Mouse (Mus musculus) inflammation-experienced regulatory T-cells (primary cell): ENCODE measurements around the gene Resp18. TPM values are rescaled to one million over a fixed set of nuclear protein-coding genes. Genes with fewer than 3 reads are reported as not detected.

Experiments
- polyA plus RNA-seq, 2 experiments: library from polyadenylated mRNA; unstranded; fragments of 100-300 nt; shearing (Covaris generic); gene quantifications; one replicate each; pipeline ENCODE4 v1.2.1; 2017

Resp18 gene
- not detected for polyA plus RNA-seq

DNA sequence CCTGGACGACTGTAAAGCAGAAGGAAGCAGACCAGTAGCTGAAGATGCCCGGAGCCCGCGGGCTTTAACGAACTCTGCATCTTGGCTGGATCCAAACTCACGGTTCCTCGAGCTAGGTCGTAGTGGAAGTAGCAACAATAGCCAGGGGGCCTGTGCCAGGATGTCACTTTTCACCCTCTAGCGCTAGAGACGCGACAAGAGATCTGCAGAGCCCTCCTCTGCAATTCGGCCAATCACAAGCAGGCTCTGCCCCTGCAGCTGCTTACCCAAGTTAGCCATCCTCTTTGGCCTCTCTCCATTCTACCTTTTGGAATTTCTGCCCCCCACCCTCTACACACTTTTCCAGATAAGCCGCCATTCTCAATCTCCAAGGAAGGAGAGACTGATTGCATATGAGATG is at the start of gene Resp18:
Gene Resp18 (minus strand): TSS at position 188 of the 400 bp plus-strand sequence.

DNA sequence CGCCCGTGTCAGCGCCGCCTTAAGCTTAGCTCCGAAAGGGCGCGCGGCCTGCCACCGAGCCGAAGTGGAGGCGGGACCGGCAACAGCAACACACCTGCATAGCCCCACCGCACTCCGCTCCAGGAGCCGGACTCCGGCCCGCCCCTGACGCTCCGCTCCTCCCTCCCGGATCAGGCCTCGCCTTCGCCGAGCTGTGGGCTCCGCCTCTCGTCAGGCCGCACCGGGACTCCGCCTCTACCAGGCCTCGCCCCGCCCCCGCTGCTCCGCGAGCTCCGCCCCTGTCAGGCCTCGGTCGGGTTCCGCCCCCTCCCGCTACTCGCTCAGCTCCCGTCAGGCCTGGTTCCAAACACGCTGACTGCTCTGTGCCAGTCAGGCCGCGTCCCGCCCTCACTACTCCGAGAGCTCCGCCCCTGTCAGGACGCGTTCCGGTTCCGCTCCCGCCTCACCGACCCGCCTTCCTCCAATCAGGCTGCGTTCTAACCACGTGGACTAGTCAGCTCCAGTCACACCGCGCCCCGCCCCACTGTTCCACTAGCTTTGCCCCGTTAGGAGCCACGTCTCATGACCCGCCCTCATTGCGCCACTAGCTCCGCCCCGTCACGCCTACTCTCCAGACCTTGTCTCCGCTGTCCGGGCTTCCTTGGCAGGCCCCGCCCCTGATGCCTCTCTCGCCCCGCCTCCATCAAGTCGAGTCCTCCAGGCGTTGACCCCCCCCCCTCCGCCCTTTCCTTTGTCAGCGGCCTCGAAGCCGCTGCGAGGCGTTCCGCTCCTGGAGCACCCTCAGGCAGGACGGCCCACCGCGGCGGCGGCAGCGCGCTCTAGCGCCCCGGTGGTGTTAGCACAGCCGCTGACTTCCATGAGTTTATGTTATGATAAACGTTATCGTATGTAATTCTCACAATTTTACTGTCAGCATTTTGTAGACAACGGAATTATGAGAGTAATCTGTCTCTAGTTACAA is 39.3 kb upstream of the Resp18 start, which contains the start of gene Dnpep:
Gene Dnpep (minus strand): TSS at position 750 of the 961 bp plus-strand sequence.

DNA sequence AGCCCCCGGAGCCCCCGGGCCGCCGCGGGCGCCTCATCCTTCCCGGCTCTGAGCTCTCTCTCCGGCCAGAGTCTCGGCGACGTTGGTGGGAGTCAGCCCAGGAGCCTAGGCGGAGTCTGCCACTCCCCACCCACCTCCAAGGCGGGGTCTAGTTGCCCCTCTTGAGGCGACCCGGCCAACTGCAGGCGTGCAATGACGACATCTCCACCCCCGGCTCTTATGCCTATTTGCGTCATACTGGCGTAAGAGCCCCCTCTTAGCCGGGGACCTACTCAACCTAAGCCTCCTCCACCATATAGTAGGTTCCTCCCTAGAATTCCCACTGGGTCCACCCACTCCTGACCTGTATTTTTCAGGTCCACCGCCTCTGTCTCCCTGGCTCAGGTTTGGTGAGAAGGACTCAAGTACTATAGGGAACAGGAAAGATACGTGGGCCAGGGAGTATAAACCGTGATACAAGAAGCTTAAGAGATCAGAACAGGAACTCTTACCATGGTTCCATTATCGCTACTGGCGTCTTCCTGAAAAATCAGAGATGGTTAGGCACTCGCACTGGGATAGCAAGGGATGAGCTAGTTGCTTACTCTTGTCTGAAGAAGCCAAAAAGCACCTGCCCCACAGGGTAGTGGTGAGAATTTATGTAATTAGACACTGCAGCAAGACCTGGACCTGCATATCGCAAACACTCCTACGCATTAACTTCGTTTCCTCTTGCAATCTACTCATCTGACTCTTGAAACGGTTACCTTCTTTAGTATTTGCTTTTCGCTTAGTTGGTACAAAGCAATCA is 13.9 kb downstream of the Resp18 start, which contains the start of gene Ptprn:
Gene Ptprn (minus strand): TSS at position 412 of the 790 bp plus-strand sequence.

DNA sequence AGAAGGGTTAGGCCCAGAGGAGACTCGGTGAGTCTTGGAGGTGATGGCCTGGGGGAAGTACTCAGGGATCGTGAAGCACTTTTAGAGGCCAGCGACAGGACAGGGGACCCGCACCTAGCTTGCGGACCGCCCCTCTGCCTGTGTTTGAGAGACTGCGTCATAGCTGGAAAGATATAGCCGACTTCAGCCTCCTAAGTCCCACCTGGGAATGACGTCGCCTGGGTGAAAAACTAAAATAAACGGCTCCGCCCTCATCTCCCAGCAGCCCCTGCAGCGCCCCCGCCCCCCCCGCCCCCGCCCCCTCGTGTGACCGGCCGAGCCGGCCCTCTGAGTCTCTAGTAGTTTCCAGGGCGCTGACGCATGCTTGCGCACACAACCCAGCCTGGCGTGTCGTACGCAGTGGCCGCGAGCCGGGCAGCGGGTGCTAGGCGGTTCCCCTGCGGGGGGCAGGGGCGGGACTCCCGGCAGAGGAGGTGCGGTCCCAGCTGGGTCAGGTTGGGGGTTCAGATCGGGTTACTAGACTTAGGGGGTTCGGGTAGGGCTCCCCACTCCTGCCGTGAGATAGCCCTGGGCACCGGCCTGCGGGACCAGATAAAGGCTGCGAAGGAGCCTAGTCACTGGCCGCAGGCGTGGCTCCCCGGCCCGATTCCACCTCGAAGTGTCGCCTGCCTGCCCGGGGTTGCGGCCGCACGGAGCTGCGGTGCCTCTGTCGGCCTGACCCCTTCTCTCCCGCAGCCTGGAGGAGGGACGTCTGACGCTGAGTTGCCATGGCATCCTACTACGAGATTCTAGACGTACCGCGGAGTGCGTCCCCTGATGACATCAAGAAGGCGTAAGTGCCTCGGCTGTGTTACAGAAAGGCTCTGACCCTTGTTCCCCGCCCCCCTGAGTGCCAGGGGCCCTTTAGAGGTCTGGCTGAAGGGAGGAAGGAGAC is 41.8 kb downstream of the Resp18 start, which contains the start of gene Dnajb2:
Gene Dnajb2 (plus strand): TSS at position 290 of the 934 bp plus-strand sequence.

DNA sequence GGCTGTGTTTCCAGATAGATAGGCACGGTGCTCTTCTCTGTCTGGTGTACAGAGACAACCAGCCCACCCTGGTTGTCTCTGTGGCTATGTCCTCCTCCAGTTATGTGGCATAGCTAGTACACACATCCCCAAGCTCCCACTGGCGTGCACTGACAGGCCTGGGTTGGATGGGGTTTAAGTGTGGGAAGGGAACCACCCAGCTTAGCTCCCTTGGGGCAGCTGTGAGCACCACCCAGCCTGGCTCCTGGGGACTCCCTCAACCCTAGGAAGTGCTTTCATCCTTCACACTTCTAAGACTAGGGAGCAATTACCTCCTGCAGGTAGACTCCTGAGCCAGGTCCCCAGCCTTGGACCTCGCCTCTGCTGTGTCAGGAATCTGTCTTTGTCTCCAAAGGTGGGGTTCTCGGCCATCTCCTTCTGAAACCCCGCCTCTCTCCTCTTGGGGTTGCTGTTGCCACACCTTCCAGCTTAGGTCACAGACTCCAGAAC is 46.5 kb downstream of the Resp18 start, which contains the start of gene A630095N17Rik:
Gene A630095N17Rik (minus strand): TSS at position 439 of the 489 bp plus-strand sequence.

Other genes starting within 250 kb of the Resp18 start
- gene Nhej1, start 153.2 kb downstream of the Resp18 start, polyA plus RNA-seq, result 10 to 100 TPM in 1 of 2 experiments, 1 to 10 TPM in 1; 8.1 to 18.7 TPM
- 1 to 10 TPM in 1 of 2 experiments, under 1 TPM in 1; 0.42 to 1.1 TPM for gene Slc23a3, start 144.5 kb downstream of the Resp18 start, polyA plus RNA-seq
- gene Cnppd1, start 135.7 kb downstream of the Resp18 start, polyA plus RNA-seq, result 100 to 1,000 TPM; 146 to 163 TPM
- gene Retreg2, start 135.6 kb downstream of the Resp18 start, polyA plus RNA-seq, result 100 to 1,000 TPM; 122 TPM
- gene Zfand2b, start 109.8 kb downstream of the Resp18 start, polyA plus RNA-seq, result 10 to 100 TPM; 68.6 to 80.7 TPM
- gene Abcb6, start 98.0 kb downstream of the Resp18 start, polyA plus RNA-seq, result 1 to 10 TPM; 4.8 to 7.3 TPM
- gene Ankzf1, start 86.3 kb downstream of the Resp18 start, polyA plus RNA-seq, result 10 to 100 TPM; 38.6 to 47.7 TPM
- 10 to 100 TPM; 17.2 to 18.1 TPM for gene Atg9a, start 86.2 kb downstream of the Resp18 start, polyA plus RNA-seq
- 10 to 100 TPM in 1 of 2 experiments, 1 to 10 TPM in 1; 9.9 to 18.9 TPM for gene Glb1l, start 67.6 kb downstream of the Resp18 start, polyA plus RNA-seq
- gene Stk16, start 67.6 kb downstream of the Resp18 start, polyA plus RNA-seq, result 100 to 1,000 TPM in 1 of 2 experiments, 10 to 100 TPM in 1; 97.8 to 128 TPM
- gene Tuba4a, start 58.5 kb downstream of the Resp18 start, polyA plus RNA-seq, result 100 to 1,000 TPM; 268 to 351 TPM
- gene A630095N17Rik, start 46.3 kb downstream of the Resp18 start, polyA plus RNA-seq, result 1 to 10 TPM in 1 of 2 experiments, not detected in 1; 2.1 TPM
- 10 to 100 TPM; 41.1 to 41.7 TPM for gene Dnajb2, start 42.0 kb downstream of the Resp18 start, polyA plus RNA-seq
- gene Ptprn, start 13.9 kb downstream of the Resp18 start, polyA plus RNA-seq, result under 1 TPM; 0.28 to 0.32 TPM
- gene Dnpep, start 39.6 kb upstream of the Resp18 start, polyA plus RNA-seq, result 10 to 100 TPM; 63.9 to 69.7 TPM
- under 1 TPM in 1 of 2 experiments, not detected in 1; 0.77 TPM for gene Des, start 81.9 kb upstream of the Resp18 start, polyA plus RNA-seq
- 1 to 10 TPM in 1 of 2 experiments, under 1 TPM in 1; 0.95 to 5.6 TPM for gene Speg, start 96.9 kb upstream of the Resp18 start, polyA plus RNA-seq
- 10 to 100 TPM; 67.8 to 92.0 TPM for gene Gmppa, start 157.5 kb upstream of the Resp18 start, polyA plus RNA-seq
- under 1 TPM in 1 of 2 experiments, not detected in 1; 0.15 TPM for gene Asic4, start 172.0 kb upstream of the Resp18 start, polyA plus RNA-seq
- 10 to 100 TPM; 49.3 to 50.4 TPM for gene Chpf, start 200.9 kb upstream of the Resp18 start, polyA plus RNA-seq
- gene Tmem198, start 201.1 kb upstream of the Resp18 start, polyA plus RNA-seq, result 1 to 10 TPM; 1.5 to 3.0 TPM
- gene Obsl1, start 228.0 kb upstream of the Resp18 start, polyA plus RNA-seq, result 1 to 10 TPM in 1 of 2 experiments, under 1 TPM in 1; 0.63 to 1.4 TPM
- gene Inha, start 228.7 kb upstream of the Resp18 start, polyA plus RNA-seq, result under 1 TPM in 1 of 2 experiments, not detected in 1; 0.64 TPM
- 10 to 100 TPM; 24.7 to 35.1 TPM for gene Stk11ip, start 243.1 kb upstream of the Resp18 start, polyA plus RNA-seq